Mouse (Mus musculus): ENCODE measurements around the gene Tnni1. TPM values are rescaled to one million over a fixed set of nuclear protein-coding genes. Genes with fewer than 3 reads are reported as not detected.

The Tnni1 gene
- total and polyA plus RNA-seq, 2 experiments: 0.46 TPM; not detected in 1

DNA sequence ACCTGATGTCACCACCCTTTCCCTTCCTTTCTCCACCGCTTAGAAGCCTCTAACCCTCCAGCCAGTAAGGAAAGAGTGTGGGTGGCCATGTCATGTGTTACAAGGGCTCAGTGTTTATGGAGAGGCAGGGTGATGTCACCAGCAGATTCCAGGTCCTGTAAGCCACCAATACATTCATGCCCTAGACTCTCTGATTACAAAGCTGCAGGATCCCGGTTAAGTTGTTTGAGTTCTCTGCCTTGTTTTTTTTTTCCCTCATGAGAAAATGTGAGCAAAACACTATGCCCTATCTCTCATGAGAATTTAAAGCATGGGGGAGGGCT lies 15.1 kb upstream of the Tnni1 start:
- TF ChIP-seq CTCF (IDR thresholded peaks at IDR 0.05; ENCODE audit: low read depth, low read length) (no peak), POLR2A (IDR thresholded peaks at IDR 0.05; ENCODE audit: extremely low read depth, insufficient read depth, low read length) (no peak)
- WGBS: 69% methylated on average over 2 of the region's 2 CpGs
- peaks cover 9% of the 10 kb centered on the region; the same call in 1 of the 2 replicates for H3K27me3 ChIP-seq (ENCODE audit: control insufficient read depth, insufficient read depth, low read length)
- H3K4me1 ChIP-seq (ENCODE audit: control insufficient read depth, insufficient read depth, low read length): no peaks in the 10 kb centered on the region
- no peak overlapping the region for H3K9ac ChIP-seq (ENCODE audit: low read depth, low read length)
- DNase-seq (ENCODE audit: extremely low read depth, low read depth, low spot score): no peak
- H3K27ac ChIP-seq (replicated peaks; ENCODE audit: insufficient read depth, low read depth, low read length): no peak overlapping the region
- H3K36me3 ChIP-seq (ENCODE audit: control insufficient read depth, insufficient read depth, low read length): no peaks in the 10 kb centered on the region
- no peak overlapping the region for H3K4me3 ChIP-seq (ENCODE audit: insufficient read depth, low read depth, low read length)
- H3K79me2 ChIP-seq (ENCODE audit: control insufficient read depth, insufficient read depth, low read length): no peaks in the 10 kb centered on the region

DNA sequence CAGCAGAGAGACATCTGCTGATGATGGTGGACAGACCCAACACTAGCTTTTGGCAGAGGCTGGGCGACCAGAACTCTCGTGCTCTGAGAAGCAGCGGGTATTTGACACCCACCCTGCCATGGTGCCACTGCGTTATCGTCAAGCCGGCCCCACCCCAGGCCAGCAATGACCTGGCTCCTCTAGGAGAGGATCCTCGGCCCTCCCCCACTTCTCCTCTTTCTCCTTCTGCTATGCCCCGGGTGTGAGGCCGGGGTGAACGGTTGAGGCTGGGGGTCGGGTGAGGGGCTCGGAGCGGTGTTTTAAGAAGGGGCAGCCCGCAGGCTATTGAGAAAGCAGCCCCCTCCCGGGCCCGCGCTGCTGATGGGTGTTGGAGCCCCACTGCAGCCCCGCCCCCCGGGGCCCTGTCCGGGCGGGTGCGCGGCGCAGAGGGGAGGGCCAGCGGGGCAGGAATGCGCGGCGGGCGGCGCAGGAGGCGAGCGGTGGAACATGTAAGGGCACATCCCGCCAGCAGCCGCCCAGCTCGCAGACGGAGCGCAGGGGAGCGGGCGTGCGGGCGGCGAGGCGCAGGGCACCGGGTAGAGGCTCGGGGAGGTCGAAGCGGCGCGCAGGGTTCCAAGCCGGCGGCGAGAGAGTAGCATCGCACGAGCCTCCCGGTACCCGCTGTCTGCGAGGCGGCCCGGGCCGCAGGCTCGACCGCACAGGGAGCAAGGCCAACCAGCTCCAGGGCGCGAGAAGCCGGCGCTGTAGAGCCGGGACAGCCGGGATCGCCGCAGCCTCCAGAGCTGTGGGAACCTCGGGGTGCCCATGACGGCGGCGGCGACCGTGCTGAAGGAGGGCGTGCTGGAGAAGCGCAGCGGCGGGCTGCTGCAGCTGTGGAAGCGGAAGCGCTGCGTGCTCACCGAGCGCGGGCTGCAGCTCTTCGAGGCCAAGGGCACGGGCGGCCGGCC lies 13.3 kb upstream of the Tnni1 start, which contains the start of gene Phlda3:
TSS of gene Phlda3 (plus strand) at position 475 of the 947 bp plus-strand sequence.
- H3K36me3 ChIP-seq (ENCODE audit: control insufficient read depth, insufficient read depth, low read length): no peaks in the 10 kb centered on the region
- H3K4me1 ChIP-seq (ENCODE audit: control insufficient read depth, insufficient read depth, low read length): no peaks in the 10 kb centered on the region
- H3K79me2 ChIP-seq (ENCODE audit: control insufficient read depth, insufficient read depth, low read length): no peaks in the 10 kb centered on the region
- 0 out of 2 replicates have a peak, but pooled peaks have one; percentile 22 for TF ChIP-seq POLR2A (IDR thresholded peaks at IDR 0.05; ENCODE audit: extremely low read depth, insufficient read depth, low read length)
- no peak for TF ChIP-seq CTCF (IDR thresholded peaks at IDR 0.05; ENCODE audit: low read depth, low read length)
- H3K27me3 ChIP-seq (ENCODE audit: control insufficient read depth, insufficient read depth, low read length): peaks cover 9% of the 10 kb centered on the region; the same call in 1 of the 2 replicates
- peak within 1 kb of the TSS; percentile 22; the same call in 1 of the 2 replicates for H3K27ac ChIP-seq (replicated peaks; ENCODE audit: insufficient read depth, low read depth, low read length)
- H3K4me3 ChIP-seq (ENCODE audit: insufficient read depth, low read depth, low read length): peak within 1 kb of the TSS; percentile 68
- WGBS: 3% methylated on average over 89 of the region's 90 CpGs
- no peak for DNase-seq (ENCODE audit: extremely low read depth, low read depth, low spot score)
- H3K9ac ChIP-seq (ENCODE audit: low read depth, low read length): peak within 1 kb of the TSS; percentile 76

DNA sequence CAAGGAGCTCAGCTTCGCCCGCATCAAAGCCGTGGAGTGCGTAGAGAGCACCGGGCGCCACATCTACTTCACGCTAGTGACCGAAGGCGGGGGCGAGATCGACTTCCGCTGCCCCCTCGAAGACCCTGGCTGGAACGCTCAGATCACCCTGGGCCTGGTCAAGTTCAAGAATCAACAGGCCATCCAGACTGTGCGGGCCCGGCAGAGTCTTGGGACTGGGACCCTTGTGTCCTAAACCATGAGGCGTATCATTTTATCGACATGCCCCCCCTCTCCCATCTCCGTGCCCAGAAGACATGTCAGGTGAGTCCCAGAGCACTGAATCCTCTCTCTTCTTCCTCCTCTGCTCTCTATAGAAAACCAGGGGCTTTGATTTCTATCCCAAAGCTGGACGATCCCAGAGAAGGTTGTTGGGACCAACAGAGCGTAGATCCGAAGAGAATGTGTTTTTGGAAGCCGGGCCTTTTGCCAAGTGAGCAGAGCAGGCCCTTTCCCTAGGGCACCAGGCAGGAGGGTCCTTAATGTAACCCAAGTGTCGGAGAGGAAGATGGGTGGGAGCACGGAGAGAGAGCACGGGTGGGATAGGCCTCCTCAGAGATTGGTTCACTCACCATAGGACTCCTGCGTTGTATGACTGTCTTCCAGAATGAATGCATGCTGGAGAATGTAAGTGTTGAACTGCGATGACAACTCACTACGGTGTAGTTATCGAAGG lies 12.5 kb upstream of the Tnni1 start:
- peak overlapping the region; percentile 68 for H3K4me3 ChIP-seq (ENCODE audit: insufficient read depth, low read depth, low read length)
- H3K9ac ChIP-seq (ENCODE audit: low read depth, low read length): peak overlapping the region; percentile 76
- peaks cover 11% of the 10 kb centered on the region; the same call in 1 of the 2 replicates for H3K27me3 ChIP-seq (ENCODE audit: control insufficient read depth, insufficient read depth, low read length)
- DNase-seq (ENCODE audit: extremely low read depth, low read depth, low spot score): no peak
- no peaks in the 10 kb centered on the region for H3K36me3 ChIP-seq (ENCODE audit: control insufficient read depth, insufficient read depth, low read length)
- TF ChIP-seq CTCF (IDR thresholded peaks at IDR 0.05; ENCODE audit: low read depth, low read length): no peak
- no peak for TF ChIP-seq POLR2A (IDR thresholded peaks at IDR 0.05; ENCODE audit: extremely low read depth, insufficient read depth, low read length)
- H3K79me2 ChIP-seq (ENCODE audit: control insufficient read depth, insufficient read depth, low read length): no peaks in the 10 kb centered on the region
- no peak overlapping the region for H3K27ac ChIP-seq (replicated peaks; ENCODE audit: insufficient read depth, low read depth, low read length)
- no peaks in the 10 kb centered on the region for H3K4me1 ChIP-seq (ENCODE audit: control insufficient read depth, insufficient read depth, low read length)
- 34% methylated on average over 30 of the region's 30 CpGs for WGBS

DNA sequence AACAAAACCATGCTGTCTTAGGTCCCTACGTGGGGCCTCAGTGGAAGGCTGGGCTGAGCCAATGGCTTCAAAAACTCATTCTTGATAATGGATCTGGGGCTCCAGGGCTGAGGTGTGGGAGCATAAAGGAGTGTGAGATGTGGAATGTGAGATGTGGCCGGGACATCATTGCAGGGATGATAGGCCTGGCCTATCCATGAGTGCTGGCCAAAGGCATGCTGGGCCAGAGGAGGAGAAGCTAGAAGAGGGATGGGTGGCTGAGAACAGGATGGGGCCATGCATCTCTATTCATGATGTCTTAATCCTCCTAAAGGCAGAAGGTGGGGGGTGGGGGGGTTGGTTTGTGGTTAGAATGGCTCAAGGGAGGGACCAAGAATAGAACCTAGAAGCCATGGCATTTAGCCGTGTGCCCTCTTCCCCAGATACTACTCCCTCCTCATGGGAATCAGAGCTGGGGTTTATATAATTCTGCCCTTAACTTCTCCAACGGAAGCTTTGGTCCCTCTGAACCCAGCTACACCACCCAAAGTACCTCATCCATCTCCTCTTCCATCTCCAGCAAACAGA lies 11.8 kb upstream of the Tnni1 start:
- H3K4me3 ChIP-seq (ENCODE audit: insufficient read depth, low read depth, low read length): peak overlapping the region; percentile 37
- DNase-seq (ENCODE audit: extremely low read depth, low read depth, low spot score): no peak
- no peak overlapping the region; the same call in 1 of the 2 replicates for H3K9ac ChIP-seq (ENCODE audit: low read depth, low read length)

DNA sequence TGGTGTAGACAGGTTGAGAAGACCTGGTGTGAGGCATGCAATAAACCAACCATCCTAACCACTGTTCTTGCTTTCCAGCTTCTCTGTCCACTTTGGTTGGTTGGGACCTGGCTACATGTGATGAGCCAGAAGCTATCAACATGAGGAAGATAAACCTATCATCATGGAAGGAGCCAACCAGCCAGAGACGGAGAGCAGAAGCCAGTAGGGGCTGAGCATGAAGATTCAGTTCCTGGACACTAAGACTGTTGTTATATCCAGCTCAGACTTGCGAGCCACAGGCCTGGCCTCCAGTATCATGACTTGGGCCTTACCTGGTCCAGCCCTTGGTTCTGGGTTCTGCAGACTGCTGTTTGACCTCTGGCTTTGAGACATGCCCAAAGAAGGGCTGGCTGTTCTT lies 10.8 kb upstream of the Tnni1 start:
- DNase-seq (ENCODE audit: extremely low read depth, low read depth, low spot score): no peak
- WGBS: 89% methylated on average over 2 of the region's 2 CpGs
- Histone ChIP-seq H3K36me3 (ENCODE audit: control insufficient read depth, insufficient read depth, low read length) (no peaks in the 10 kb centered on the region), H3K27ac (replicated peaks; ENCODE audit: insufficient read depth, low read depth, low read length) (no peak overlapping the region), H3K27me3 (ENCODE audit: control insufficient read depth, insufficient read depth, low read length) (peaks cover 11% of the 10 kb centered on the region; the same call in 1 of the 2 replicates), H3K79me2 (ENCODE audit: control insufficient read depth, insufficient read depth, low read length) (no peaks in the 10 kb centered on the region), H3K9ac (ENCODE audit: low read depth, low read length) (no peak overlapping the region), H3K4me1 (ENCODE audit: control insufficient read depth, insufficient read depth, low read length) (no peaks in the 10 kb centered on the region), H3K4me3 (ENCODE audit: insufficient read depth, low read depth, low read length) (no peak overlapping the region)
- TF ChIP-seq CTCF (IDR thresholded peaks at IDR 0.05; ENCODE audit: low read depth, low read length) (no peak), POLR2A (IDR thresholded peaks at IDR 0.05; ENCODE audit: extremely low read depth, insufficient read depth, low read length) (no peak)

More for the DNA sequence above, 11.8 kb upstream of the Tnni1 start:
- no peak overlapping the region for H3K27ac ChIP-seq (replicated peaks; ENCODE audit: insufficient read depth, low read depth, low read length)
- 87% methylated on average over 4 of the region's 4 CpGs for WGBS
- no peaks in the 10 kb centered on the region for H3K4me1 ChIP-seq (ENCODE audit: control insufficient read depth, insufficient read depth, low read length)
- H3K36me3 ChIP-seq (ENCODE audit: control insufficient read depth, insufficient read depth, low read length): no peaks in the 10 kb centered on the region
- no peaks in the 10 kb centered on the region for H3K79me2 ChIP-seq (ENCODE audit: control insufficient read depth, insufficient read depth, low read length)
- TF ChIP-seq CTCF (IDR thresholded peaks at IDR 0.05; ENCODE audit: low read depth, low read length) (no peak), POLR2A (IDR thresholded peaks at IDR 0.05; ENCODE audit: extremely low read depth, insufficient read depth, low read length) (no peak)
- H3K27me3 ChIP-seq (ENCODE audit: control insufficient read depth, insufficient read depth, low read length): peaks cover 11% of the 10 kb centered on the region; the same call in 1 of the 2 replicates
